Mouse (Mus musculus) midbrain, postnatal 0 days (tissue): Measurements from ENCODE around the gene Stab2. TPM values are rescaled to one million over a fixed set of nuclear protein-coding genes. Genes with fewer than 3 reads are reported as not detected.

ENCODE experiments used
- ATAC-seq: fragments of 200-750 bp; cut with Nextera tagmentation; 2 replicates; pipeline ENCODE4 v1.8.0; 2017; ENCODE audit warnings: moderate number of reproducible peaks, mild to moderate bottlenecking, moderate TSS enrichment, moderate library complexity; ENCODE audit not compliant: low FRiP score
- DNase-seq: peaks from one replicate; pipeline ENCODE4 v3.0.0-alpha.2; 2015; ENCODE audit warnings: low spot score
- H3K27ac ChIP-seq: fragments of 300-500 bp; sonication (generic); 2 replicates; pipeline ENCODE4 v1.5.1; 2014; ENCODE audit warnings: low read depth, mild to moderate bottlenecking, low read length, mixed read lengths
- H3K27me3 ChIP-seq: fragments of 300-500 bp; sonication (generic); 2 replicates; pipeline ENCODE4 v1.6.1; 2014; ENCODE audit warnings: low read length, control low read depth, mixed read lengths; ENCODE audit not compliant: insufficient read depth
- H3K36me3 ChIP-seq: fragments of 300-500 bp; sonication (generic); 2 replicates; pipeline ENCODE4 v1.6.1; 2014; ENCODE audit warnings: low read length, control low read depth, mixed read lengths; ENCODE audit not compliant: insufficient read depth
- H3K4me1 ChIP-seq: fragments of 300-500 bp; sonication (generic); 2 replicates; pipeline ENCODE4 v1.6.1; 2014; ENCODE audit warnings: mild to moderate bottlenecking, control low read depth, antibody characterized with exemption, low read length, mixed read lengths; ENCODE audit not compliant: insufficient read depth
- H3K4me2 ChIP-seq: fragments of 300-500 bp; sonication (generic); 2 replicates; pipeline ENCODE4 v1.6.1; 2014; ENCODE audit warnings: low read depth, mild to moderate bottlenecking, low read length, mixed read lengths; ENCODE audit not compliant: poor library complexity, severe bottlenecking
- H3K4me3 ChIP-seq: fragments of 300-500 bp; sonication (generic); 2 replicates; pipeline ENCODE4 v1.5.1; 2014; ENCODE audit warnings: low read depth, mild to moderate bottlenecking, low read length, moderate library complexity
- H3K9ac ChIP-seq: fragments of 300-500 bp; sonication (generic); replicated peaks from 2 replicates; pipeline ENCODE4 v1.6.1; 2014; ENCODE audit warnings: mild to moderate bottlenecking, low read length, moderate library complexity, mixed read lengths; ENCODE audit not compliant: poor library complexity, severe bottlenecking
- H3K9me3 ChIP-seq: fragments of 300-500 bp; sonication (generic); 2 replicates; pipeline ENCODE4 v1.6.1; 2016; ENCODE audit warnings: low read length, control low read depth
- CTCF ChIP-seq: IDR thresholded peaks from 2 replicates; pipeline ENCODE4 v1.5.1; 2016; ENCODE audit warnings: antibody characterized with exemption, mild to moderate bottlenecking
- WGBS: fragments of 180-500 bp; shearing (Covaris S2); extraction: QIAGEN DNeasy Blood & Tissue Kit; methylation state at CpG from one replicate; pipeline ENCODE4 v1.1.7; 2014; 5-methylcytosine and 5-hydroxymethylcytosine counted together
- polyA plus RNA-seq: library from polyadenylated mRNA; unstranded; fragments of >200 nt; fragmentation: Nextera tagmentation; extraction: Ambion mirVana; gene quantifications from 2 replicates; pipeline ENCODE4 v1.2.1, GENCODE M21; 2015
- total RNA-seq: library from RNA; depleted of rRNA; stranded (reverse); fragments of >200 nt; gene quantifications from 2 replicates; pipeline ENCODE4 v1.2.3, GENCODE M21; 2014

The Stab2 gene
- total and polyA plus RNA-seq, 2 experiments from 2014 or later, result 0.05 to 0.41 TPM

GRCm38 (mm10) chr10:86908562-86908961, 99.3 kb downstream of the Stab2 start:
- DNase-seq (no peak), ATAC-seq (no peak)
- Histone ChIP-seq H3K4me2 (no peak overlapping the region), H3K4me3 (no peak overlapping the region), H3K27me3 (no peaks in the 10 kb centered on the region), H3K9me3 (no peaks in the 10 kb centered on the region), H3K4me1 (no peaks in the 10 kb centered on the region), H3K9ac (no peak overlapping the region), H3K36me3 (no peaks in the 10 kb centered on the region), H3K27ac (no peak overlapping the region)
- WGBS, result 96% methylated on average over 18 of the region's 18 CpGs
- no peak for TF ChIP-seq CTCF

- ATAC-seq, result no peak
- no peak for TF ChIP-seq CTCF
Measured at GRCm38 (mm10) chr10:86907043-86907442, 100.8 kb downstream of the Stab2 start.

GRCm38 (mm10) chr10:86895531-86895930, 112.3 kb downstream of the Stab2 start:
- no peaks in the 10 kb centered on the region for H3K27me3 ChIP-seq

More at GRCm38 (mm10) chr10:86907043-86907442, 100.8 kb downstream of the Stab2 start:
- no peak overlapping the region for H3K4me3 ChIP-seq
- DNase-seq, result no peak
- WGBS, result 76% methylated on average over 6 of the region's 6 CpGs
- no peak overlapping the region for H3K4me2 ChIP-seq
- H3K36me3 ChIP-seq, result no peaks in the 10 kb centered on the region
- H3K9ac ChIP-seq, result no peak overlapping the region
- H3K27me3 ChIP-seq, result no peaks in the 10 kb centered on the region
- H3K27ac ChIP-seq, result no peak overlapping the region
- H3K4me1 ChIP-seq, result no peaks in the 10 kb centered on the region
- no peaks in the 10 kb centered on the region for H3K9me3 ChIP-seq

GRCm38 (mm10) chr10:86891066-86891465, 116.8 kb downstream of the Stab2 start:
- no peak for ATAC-seq
- no peaks in the 10 kb centered on the region for H3K36me3 ChIP-seq
- no peak for TF ChIP-seq CTCF
- WGBS, result 96% methylated on average over 1 of the region's 1 CpGs
- no peak overlapping the region for H3K27ac ChIP-seq
- no peaks in the 10 kb centered on the region for H3K9me3 ChIP-seq
- H3K4me3 ChIP-seq, result no peak overlapping the region
- no peak for DNase-seq
- H3K4me1 ChIP-seq, result no peaks in the 10 kb centered on the region
- H3K9ac ChIP-seq, result no peak overlapping the region
- no peaks in the 10 kb centered on the region for H3K27me3 ChIP-seq
- no peak overlapping the region for H3K4me2 ChIP-seq

More at GRCm38 (mm10) chr10:86895531-86895930, 112.3 kb downstream of the Stab2 start:
- Histone ChIP-seq H3K36me3 (no peaks in the 10 kb centered on the region), H3K9ac (no peak overlapping the region), H3K4me3 (no peak overlapping the region), H3K9me3 (no peaks in the 10 kb centered on the region), H3K4me1 (no peaks in the 10 kb centered on the region), H3K4me2 (no peak overlapping the region), H3K27ac (no peak overlapping the region)
- 74% methylated on average over 2 of the region's 2 CpGs for WGBS
- ATAC-seq, result no peak
- no peak for TF ChIP-seq CTCF
- DNase-seq, result no peak

GRCm38 (mm10) chr10:86890166-86890930, 117.5 kb downstream of the Stab2 start:
- no peak for DNase-seq
- no peak for ATAC-seq
- Histone ChIP-seq H3K4me2 (no peak overlapping the region), H3K27me3 (no peaks in the 10 kb centered on the region), H3K4me1 (no peaks in the 10 kb centered on the region), H3K36me3 (no peaks in the 10 kb centered on the region), H3K9ac (no peak overlapping the region), H3K9me3 (no peaks in the 10 kb centered on the region), H3K27ac (no peak overlapping the region), H3K4me3 (no peak overlapping the region)
- no peak for TF ChIP-seq CTCF
- 90% methylated on average over 14 of the region's 14 CpGs for WGBS

GRCm38 (mm10) chr10:86889440-86889839, 118.4 kb downstream of the Stab2 start:
- H3K9ac ChIP-seq, result no peak overlapping the region
- H3K9me3 ChIP-seq, result no peaks in the 10 kb centered on the region
- no peak for TF ChIP-seq CTCF
- H3K27me3 ChIP-seq, result no peaks in the 10 kb centered on the region
- no peak overlapping the region for H3K4me3 ChIP-seq
- no peak overlapping the region for H3K4me2 ChIP-seq
- ATAC-seq (no peak), DNase-seq (no peak)
- H3K4me1 ChIP-seq, result no peaks in the 10 kb centered on the region
- H3K27ac ChIP-seq, result no peak overlapping the region
- no peaks in the 10 kb centered on the region for H3K36me3 ChIP-seq
